Mouse (Mus musculus): Measurements from ENCODE around the gene Pdhx. TPM values are rescaled to one million over a fixed set of nuclear protein-coding genes. Genes with fewer than 3 reads are reported as not detected.

Pdhx gene
- polyA plus RNA-seq, 1 experiment from 2014 or later, result 65.2 TPM

DNA sequence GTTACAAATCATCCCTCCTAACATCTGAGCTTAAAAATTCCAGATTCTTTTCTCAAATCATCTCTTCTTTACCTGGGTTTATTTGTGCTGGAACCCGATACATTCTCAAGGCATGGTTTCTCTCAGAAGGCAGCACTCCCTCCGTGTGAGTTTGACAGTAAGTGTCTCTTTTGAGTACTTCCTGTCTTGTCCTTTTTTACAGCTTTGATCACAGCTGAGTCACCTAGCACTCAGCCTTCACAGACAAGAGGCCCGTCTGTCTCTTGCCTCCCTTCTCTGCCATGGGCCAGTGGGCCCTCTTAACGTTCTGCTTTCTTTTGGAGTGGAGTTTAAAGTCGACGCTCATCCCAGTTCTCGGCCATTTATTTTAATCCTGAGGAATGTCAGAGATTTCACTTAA is 68.7 kb downstream of the Pdhx start:
- ATAC-seq (ENCODE audit: low read depth), result no peak
- Histone ChIP-seq H3K9me3 (no peaks in the 10 kb centered on the region), H3K9ac (no peak overlapping the region), H3K36me3 (no peaks in the 10 kb centered on the region), H3K27me3 (no peaks in the 10 kb centered on the region), H3K4me2 (no peak overlapping the region), H3K27ac (replicated peaks) (no peak overlapping the region), H3K4me3 (no peak overlapping the region), H3K4me1 (replicated peaks) (no peaks in the 10 kb centered on the region)
- WGBS, result 68% methylated on average over 7 of the region's 7 CpGs

DNA sequence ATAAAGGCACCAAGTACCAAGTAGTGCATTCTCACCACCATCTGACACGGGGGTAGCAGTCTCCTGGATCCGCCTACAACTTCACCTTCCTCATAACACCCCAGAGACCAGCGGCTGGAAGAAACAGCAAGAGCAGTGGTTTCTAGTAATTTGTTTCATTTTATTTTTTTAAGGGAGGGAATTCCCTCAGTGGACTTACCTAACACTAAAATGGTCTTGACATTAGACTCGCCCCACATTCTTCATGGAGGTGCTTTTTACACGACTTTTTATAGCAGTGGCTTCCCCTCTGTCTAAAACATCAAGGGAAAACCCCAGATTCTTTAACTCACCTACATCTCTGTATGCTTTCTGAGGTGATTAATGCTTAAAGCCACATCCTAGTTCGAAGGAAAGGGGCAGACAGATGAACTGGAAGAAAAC is 74.1 kb downstream of the Pdhx start:
- 67% methylated on average over 6 of the region's 6 CpGs for WGBS
- ATAC-seq (ENCODE audit: low read depth), result no peak
- Histone ChIP-seq H3K4me3 (no peak overlapping the region), H3K4me1 (replicated peaks) (peaks cover 16% of the 10 kb centered on the region), H3K9ac (no peak overlapping the region), H3K27ac (replicated peaks) (no peak overlapping the region), H3K9me3 (no peaks in the 10 kb centered on the region), H3K27me3 (no peaks in the 10 kb centered on the region), H3K36me3 (no peaks in the 10 kb centered on the region), H3K4me2 (no peak overlapping the region)

DNA sequence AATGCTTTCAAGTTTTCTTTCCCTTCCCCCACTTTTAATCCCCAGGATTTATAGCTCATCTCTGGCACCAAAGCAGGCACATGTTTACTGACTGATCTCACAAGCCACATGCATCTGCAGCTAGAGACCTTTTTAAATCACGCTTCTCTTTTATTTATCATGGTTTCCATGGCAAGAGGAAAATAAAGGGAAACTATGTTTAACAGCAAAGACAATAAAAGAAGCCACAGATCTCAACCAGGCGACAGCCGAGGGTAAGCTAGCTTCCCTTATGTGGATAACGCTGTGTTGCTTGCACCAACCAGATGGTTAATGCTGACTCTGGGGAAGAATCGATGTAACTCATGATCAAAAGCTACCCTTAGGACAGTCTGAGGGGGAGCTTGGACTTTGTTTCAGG is 75.0 kb downstream of the Pdhx start:
- 16% methylated on average over 5 of the region's 5 CpGs for WGBS
- H3K4me2 ChIP-seq, result no peak overlapping the region
- no peaks in the 10 kb centered on the region for H3K36me3 ChIP-seq
- H3K4me1 ChIP-seq (replicated peaks), result peaks cover 16% of the 10 kb centered on the region
- ATAC-seq (ENCODE audit: low read depth), result peak; percentile 86
- no peaks in the 10 kb centered on the region for H3K27me3 ChIP-seq
- no peak overlapping the region for H3K27ac ChIP-seq (replicated peaks)
- no peak overlapping the region for H3K4me3 ChIP-seq
- H3K9ac ChIP-seq, result no peak overlapping the region
- no peaks in the 10 kb centered on the region for H3K9me3 ChIP-seq

DNA sequence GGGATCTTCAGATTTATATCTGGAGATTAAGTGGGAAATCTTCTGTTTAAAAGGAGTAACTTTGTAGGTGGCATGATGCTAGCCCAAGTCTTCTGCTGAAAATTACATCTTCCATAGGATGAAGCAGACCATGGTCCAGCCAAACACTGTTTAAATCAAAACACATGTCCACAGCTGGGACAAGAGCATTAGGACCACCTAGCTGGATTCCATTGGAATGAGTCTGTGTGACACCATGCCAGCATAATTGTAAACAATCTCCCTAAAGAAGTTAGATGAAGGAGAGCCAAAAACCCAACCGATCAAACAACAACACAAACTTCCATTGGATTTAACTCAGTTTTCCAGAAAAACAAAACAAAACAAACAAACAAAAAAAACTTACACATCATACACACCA is 75.4 kb downstream of the Pdhx start:
- ATAC-seq (ENCODE audit: low read depth), result no peak
- Histone ChIP-seq H3K27ac (replicated peaks) (no peak overlapping the region), H3K27me3 (no peaks in the 10 kb centered on the region), H3K9me3 (no peaks in the 10 kb centered on the region), H3K4me3 (no peak overlapping the region), H3K9ac (no peak overlapping the region), H3K36me3 (no peaks in the 10 kb centered on the region), H3K4me2 (no peak overlapping the region), H3K4me1 (replicated peaks) (peaks cover 16% of the 10 kb centered on the region)
- 64% methylated on average over 1 of the region's 1 CpGs for WGBS

DNA sequence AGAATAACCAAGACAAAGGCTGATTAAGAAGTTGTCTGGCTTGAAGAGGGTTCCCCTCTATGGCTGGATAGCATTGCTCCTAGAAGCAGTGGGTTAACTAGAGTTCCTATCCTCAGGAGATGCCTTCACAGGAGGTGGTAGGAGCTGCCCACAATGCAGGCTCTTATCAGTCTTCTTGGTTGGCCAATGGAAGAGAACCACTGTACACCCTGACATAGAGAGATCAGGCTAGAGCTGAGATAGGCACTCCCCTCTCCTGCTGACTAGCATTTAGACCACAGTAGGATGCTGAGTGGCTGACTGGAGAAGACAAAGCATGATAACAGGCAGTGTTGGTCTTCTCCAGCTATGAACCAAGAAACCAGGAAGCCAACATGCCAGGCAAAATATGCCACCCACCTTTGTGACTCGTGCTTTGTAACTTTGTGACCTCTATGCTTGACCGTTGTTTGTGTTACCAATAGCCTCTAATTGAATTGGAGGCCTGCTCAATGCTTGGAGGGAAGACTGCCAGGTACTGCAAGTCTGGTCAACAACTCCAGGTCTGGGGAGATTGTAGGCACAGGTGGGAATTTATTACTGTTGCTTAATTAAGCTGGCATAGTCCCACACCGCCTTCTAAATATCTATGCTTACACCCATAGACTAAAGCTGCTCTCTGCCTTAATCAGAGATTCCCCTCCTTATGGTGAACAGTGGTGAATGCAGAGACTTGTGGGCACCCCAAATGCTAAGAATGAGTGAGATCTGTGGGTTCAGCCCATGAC is 79.3 kb downstream of the Pdhx start:
- H3K9ac ChIP-seq, result no peak overlapping the region
- no peak overlapping the region for H3K4me2 ChIP-seq
- WGBS, result 96% methylated on average over 3 of the region's 3 CpGs
- no peaks in the 10 kb centered on the region for H3K27me3 ChIP-seq
- ATAC-seq (ENCODE audit: low read depth), result no peak
- H3K4me1 ChIP-seq (replicated peaks), result peaks cover 13% of the 10 kb centered on the region
- no peak overlapping the region for H3K27ac ChIP-seq (replicated peaks)
- H3K9me3 ChIP-seq, result no peaks in the 10 kb centered on the region
- H3K36me3 ChIP-seq, result no peaks in the 10 kb centered on the region
- no peak overlapping the region for H3K4me3 ChIP-seq

DNA sequence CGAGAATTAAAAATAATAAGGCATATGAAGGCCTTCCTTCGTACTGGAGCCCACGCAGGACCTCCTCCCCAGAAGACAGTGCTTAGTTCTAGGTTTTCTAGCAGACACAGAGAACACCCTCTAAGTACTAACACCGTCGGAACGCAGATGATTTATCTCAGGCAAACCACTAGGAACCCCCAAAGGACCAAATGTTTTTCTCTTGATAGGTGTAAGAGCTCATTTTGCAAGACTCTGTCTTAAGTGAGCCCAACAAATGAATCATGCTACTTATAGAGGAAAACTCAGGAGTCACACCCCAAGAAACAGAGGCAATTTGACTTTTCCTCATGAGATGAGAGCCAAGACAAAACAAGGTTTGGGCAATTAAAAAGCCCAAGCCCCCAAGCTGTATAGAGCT is 80.9 kb downstream of the Pdhx start:
- no peak overlapping the region for H3K4me2 ChIP-seq
- ATAC-seq (ENCODE audit: low read depth), result no peak
- H3K36me3 ChIP-seq, result no peaks in the 10 kb centered on the region
- H3K9ac ChIP-seq, result no peak overlapping the region
- no peak overlapping the region for H3K27ac ChIP-seq (replicated peaks)
- no peaks in the 10 kb centered on the region for H3K27me3 ChIP-seq
- 82% methylated on average over 6 of the region's 6 CpGs for WGBS
- H3K4me3 ChIP-seq, result no peak overlapping the region
- H3K9me3 ChIP-seq, result no peaks in the 10 kb centered on the region
- H3K4me1 ChIP-seq (replicated peaks), result no peaks in the 10 kb centered on the region

DNA sequence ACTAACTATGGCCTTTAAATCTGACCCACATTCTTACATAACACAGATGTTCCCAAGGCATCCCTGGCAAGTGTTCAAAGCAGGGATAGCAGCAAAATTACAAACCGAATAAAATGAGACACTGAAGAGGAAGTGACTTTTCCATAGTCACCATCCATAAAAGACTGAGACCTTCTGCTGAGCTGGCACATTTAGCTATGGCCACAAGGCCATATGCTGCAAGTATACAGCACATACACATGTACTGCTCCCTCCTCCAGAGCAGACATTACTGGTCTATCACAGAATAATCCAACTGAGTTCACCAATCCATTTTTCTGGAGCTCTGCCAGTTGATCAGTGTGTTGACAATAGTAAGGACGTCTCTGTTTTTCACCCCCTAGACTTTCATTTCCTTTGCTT is 83.0 kb downstream of the Pdhx start:
- H3K4me1 ChIP-seq (replicated peaks), result no peaks in the 10 kb centered on the region
- no peak for ATAC-seq (ENCODE audit: low read depth)
- H3K4me3 ChIP-seq, result no peak overlapping the region
- WGBS, result 69% methylated on average over 2 of the region's 2 CpGs
- H3K9ac ChIP-seq, result no peak overlapping the region
- H3K4me2 ChIP-seq, result no peak overlapping the region
- H3K9me3 ChIP-seq, result no peaks in the 10 kb centered on the region
- H3K27ac ChIP-seq (replicated peaks), result no peak overlapping the region
- no peaks in the 10 kb centered on the region for H3K36me3 ChIP-seq
- no peaks in the 10 kb centered on the region for H3K27me3 ChIP-seq

DNA sequence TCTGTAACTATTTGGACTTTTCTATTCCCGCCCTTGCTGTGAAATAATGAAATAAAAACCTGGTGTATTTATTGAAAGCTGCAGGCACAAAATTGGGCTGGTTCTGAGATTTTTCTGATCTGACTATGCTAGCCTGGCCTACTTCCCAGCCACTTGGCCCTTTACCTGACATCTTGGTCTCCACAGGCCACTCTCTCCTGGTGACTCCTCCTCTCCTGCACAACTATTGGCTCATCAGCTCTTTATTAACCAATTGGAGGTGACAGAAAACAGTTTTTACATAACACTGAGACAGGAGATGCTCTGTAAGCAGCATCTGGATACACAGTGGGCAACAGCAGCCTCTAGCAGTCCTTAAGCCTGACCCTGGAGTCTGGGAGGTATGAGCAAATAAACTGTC is 83.9 kb downstream of the Pdhx start:
- H3K9ac ChIP-seq, result no peak overlapping the region
- H3K9me3 ChIP-seq, result no peaks in the 10 kb centered on the region
- no peak overlapping the region for H3K4me3 ChIP-seq
- H3K4me2 ChIP-seq, result no peak overlapping the region
- WGBS, result 86% methylated on average over 1 of the region's 1 CpGs
- H3K36me3 ChIP-seq, result no peaks in the 10 kb centered on the region
- no peak overlapping the region for H3K27ac ChIP-seq (replicated peaks)
- no peaks in the 10 kb centered on the region for H3K4me1 ChIP-seq (replicated peaks)
- no peak for ATAC-seq (ENCODE audit: low read depth)
- H3K27me3 ChIP-seq, result no peaks in the 10 kb centered on the region

DNA sequence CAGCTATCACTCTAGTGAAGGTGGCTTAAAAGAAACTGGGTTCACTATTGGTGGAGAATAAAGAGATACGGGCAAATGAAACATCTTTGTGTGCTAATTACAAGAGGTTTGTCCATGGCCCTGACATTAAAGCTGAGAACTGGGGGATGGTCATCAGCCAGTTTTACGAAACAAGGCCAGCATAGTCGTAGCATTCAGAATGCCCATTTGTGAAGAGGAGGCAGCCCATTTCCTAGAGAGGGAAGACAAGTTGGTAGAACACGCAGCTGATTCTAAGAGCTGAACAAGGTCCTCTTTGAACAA is 85.7 kb downstream of the Pdhx start:
- H3K4me2 ChIP-seq, result no peak overlapping the region
- 93% methylated on average over 4 of the region's 4 CpGs for WGBS

DNA sequence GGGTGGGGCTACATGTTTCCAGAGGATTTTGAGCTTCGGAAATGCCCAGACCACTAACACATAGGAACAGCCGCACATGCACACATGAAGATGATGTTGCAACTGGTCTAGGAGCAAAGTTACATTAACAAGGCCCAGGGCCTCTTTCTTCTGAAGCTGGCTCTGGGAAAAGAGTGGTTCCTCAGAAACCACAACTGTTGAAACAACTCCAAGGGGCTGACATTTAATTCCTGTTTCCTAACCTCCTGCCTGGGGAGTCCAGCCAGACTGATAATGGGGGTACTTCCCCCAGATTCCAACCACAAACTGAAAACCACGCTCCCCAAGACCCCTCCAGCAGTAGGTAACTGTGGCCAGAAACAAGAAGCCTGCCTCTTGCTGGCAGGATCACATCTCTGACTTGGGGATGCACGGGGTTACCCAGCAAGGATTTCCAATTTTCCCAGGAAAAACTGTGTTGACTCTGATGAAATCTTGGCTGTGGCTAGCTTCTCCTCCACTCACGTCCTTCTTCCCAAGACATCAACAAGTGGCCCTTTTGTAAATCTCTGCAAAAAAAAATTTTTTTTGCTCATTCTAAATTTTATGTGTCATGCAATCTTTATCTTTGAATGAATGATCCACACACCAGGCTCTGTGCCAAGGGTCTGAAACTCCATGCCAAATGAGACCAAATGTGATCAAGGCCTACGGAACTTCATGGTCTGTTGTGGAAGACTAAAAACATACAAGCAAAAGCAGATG is 86.2 kb downstream of the Pdhx start:
- WGBS, result 91% methylated on average over 6 of the region's 6 CpGs
- no peaks in the 10 kb centered on the region for H3K4me1 ChIP-seq (replicated peaks)
- no peak overlapping the region for H3K4me2 ChIP-seq
- ATAC-seq (ENCODE audit: low read depth), result no peak
- H3K36me3 ChIP-seq, result no peaks in the 10 kb centered on the region
- no peaks in the 10 kb centered on the region for H3K9me3 ChIP-seq
- H3K27ac ChIP-seq (replicated peaks), result no peak overlapping the region
- no peaks in the 10 kb centered on the region for H3K27me3 ChIP-seq
- H3K9ac ChIP-seq, result no peak overlapping the region
- H3K4me3 ChIP-seq, result no peak overlapping the region

More for the DNA sequence above, 85.7 kb downstream of the Pdhx start:
- no peak for ATAC-seq (ENCODE audit: low read depth)
- Histone ChIP-seq H3K9ac (no peak overlapping the region), H3K36me3 (no peaks in the 10 kb centered on the region), H3K27ac (replicated peaks) (no peak overlapping the region), H3K27me3 (no peaks in the 10 kb centered on the region), H3K4me1 (replicated peaks) (no peaks in the 10 kb centered on the region), H3K4me3 (no peak overlapping the region), H3K9me3 (no peaks in the 10 kb centered on the region)

DNA sequence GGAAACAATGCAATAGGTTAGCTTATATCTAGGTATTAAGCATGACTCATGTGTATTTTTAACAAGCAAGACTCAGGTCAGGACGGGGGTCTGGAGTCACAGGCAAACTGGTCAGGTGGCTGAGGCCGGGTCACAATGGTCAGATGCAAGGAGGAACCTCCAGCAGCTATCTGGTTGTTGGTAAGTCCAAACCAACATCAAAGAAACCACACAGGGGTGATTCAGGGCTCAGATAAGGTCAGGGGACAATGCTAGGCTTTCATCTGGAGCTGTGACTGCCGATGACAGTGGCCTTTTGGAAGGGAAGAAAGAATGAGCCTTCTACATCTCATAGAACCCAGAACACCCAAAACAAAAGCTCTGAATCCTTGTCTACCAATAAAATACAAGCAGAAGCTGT is 86.9 kb downstream of the Pdhx start:
- ATAC-seq (ENCODE audit: low read depth), result no peak
- WGBS, result 83% methylated on average over 3 of the region's 3 CpGs
- no peak overlapping the region for H3K27ac ChIP-seq (replicated peaks)
- no peak overlapping the region for H3K4me3 ChIP-seq
- H3K4me2 ChIP-seq, result no peak overlapping the region
- H3K36me3 ChIP-seq, result no peaks in the 10 kb centered on the region
- no peaks in the 10 kb centered on the region for H3K9me3 ChIP-seq
- H3K9ac ChIP-seq, result no peak overlapping the region
- H3K4me1 ChIP-seq (replicated peaks), result no peaks in the 10 kb centered on the region
- H3K27me3 ChIP-seq, result no peaks in the 10 kb centered on the region

DNA sequence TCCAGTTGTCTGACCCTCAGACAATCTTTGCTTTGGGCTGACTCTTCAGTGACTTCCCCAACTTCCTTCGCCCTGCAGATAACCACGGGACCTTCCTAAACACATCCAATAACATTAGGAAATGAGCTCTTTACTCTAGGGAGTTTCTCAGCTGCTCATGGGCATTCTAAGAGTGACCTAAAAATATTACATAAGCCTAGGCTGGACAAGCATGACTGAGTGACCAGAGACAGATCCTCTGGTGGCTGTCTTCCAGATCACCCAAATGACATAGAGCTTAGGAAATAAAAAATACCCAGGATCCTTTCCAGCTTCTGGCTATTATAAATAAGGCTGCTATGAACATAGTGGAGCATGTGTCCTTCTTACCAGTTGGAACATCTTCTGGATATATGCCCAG is 90.5 kb downstream of the Pdhx start:
- WGBS, result 78% methylated on average over 2 of the region's 2 CpGs
- H3K9me3 ChIP-seq, result no peaks in the 10 kb centered on the region
- no peaks in the 10 kb centered on the region for H3K36me3 ChIP-seq
- H3K9ac ChIP-seq, result no peak overlapping the region
- no peak overlapping the region for H3K4me2 ChIP-seq
- no peak overlapping the region for H3K4me3 ChIP-seq
- no peak for ATAC-seq (ENCODE audit: low read depth)
- no peak overlapping the region for H3K27ac ChIP-seq (replicated peaks)
- no peaks in the 10 kb centered on the region for H3K27me3 ChIP-seq
- H3K4me1 ChIP-seq (replicated peaks), result no peaks in the 10 kb centered on the region

Data from neural tube, embryonic 13.5 days (tissue).